Mouse (Mus musculus): ENCODE results near the gene Olfm2.

DNA sequence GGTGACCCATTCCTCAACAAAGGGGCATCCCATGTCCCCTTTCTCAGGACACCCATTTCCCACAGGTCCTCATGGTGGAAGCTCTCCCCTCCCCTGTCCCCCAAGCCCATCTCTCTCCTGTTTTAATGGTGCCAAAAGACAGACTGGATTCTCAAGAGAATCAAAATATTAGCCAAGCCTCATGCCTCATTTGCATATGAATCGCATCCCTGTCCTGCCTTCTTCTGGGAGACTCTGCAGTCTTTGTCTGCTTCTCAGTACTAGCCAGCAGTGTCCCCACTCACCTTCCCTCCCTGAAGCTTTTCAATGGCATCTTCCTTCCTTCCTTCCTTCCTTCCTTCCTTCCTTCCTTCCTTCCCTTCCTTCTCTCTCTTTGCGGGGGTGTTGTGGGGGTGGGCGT is 1.5 kb upstream of the Olfm2 start:
- TF ChIP-seq CTCF (IDR thresholded peaks at IDR 0.05; ENCODE audit: low read depth, low read length) (no peak), GATA1 (IDR thresholded peaks at IDR 0.05; ENCODE audit: borderline replicate concordance, low read length) (no peak), POLR2AphosphoS5 (IDR thresholded peaks at IDR 0.05; ENCODE audit: insufficient replicate concordance, low read depth, low read length) (no peak)

Data from G1E (cell line).